Mouse (Mus musculus) G1E (cell line): Measurements from ENCODE around the gene Gabrb2.

Experiments used
- CTCF ChIP-seq: IDR thresholded peaks from 2 replicates; pipeline ENCODE4 v1.5.1; 2012; ENCODE audit warnings: low read depth, low read length, inconsistent platforms, mixed read lengths
- POLR2AphosphoS5 ChIP-seq: IDR thresholded peaks from 2 replicates; pipeline ENCODE4 v1.6.1; 2012; ENCODE audit warnings: low read depth, low read length, inconsistent platforms; ENCODE audit not compliant: insufficient replicate concordance

DNA sequence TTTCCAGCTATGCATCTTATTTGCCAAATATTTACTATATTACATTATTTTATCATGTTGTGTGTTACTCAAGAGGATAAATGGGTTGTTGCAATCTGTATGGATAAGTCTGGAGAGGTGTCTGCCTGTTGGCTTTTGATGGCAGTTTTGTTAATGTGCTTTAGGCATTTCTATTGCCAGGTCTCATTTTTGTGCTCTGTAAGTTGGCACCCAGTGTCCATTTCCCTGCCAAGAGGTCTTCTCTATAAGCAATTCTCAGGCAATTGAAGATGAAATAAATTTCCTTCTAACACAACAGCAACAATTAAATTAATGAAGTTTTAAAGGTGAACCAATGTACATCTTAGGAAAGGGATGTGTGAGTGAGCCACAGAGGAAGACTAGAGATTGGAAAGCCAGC, 11.9 kb downstream of the Gabrb2 start:
- TF ChIP-seq POLR2AphosphoS5: no peak
- TF ChIP-seq CTCF: no peak
